Mouse (Mus musculus) CD8-positive naive resting alpha-beta T cell, adult 2 months (primary cell): Measurements from ENCODE around the gene Laptm4a.
"Not testable (repeated sequence)": the region's sequence is repeated elsewhere in the genome, so short reads cannot be mapped to it uniquely, and the experiment has no call there.

ENCODE experiments used
- DNase-seq, 2 experiments: peaks; one replicate each; pipeline ENCODE4 v3.0.0; 2022; ENCODE audit warnings: low read depth in 2 of 2, low spot score in 2 of 2

The Laptm4a gene

GRCm38 (mm10) chr12:8902479-8902878 is 19.0 kb upstream of the Laptm4a start:
- no peak for DNase-seq

- DNase-seq: no peak
Observed at GRCm38 (mm10) chr12:8912860-8913685, 8.4 kb upstream of the Laptm4a start.

GRCm38 (mm10) chr12:8913701-8914340 is 7.6 kb upstream of the Laptm4a start:
- no peak for DNase-seq

GRCm38 (mm10) chr12:8916378-8916777 is 5.1 kb upstream of the Laptm4a start:
- no peak for DNase-seq

GRCm38 (mm10) chr12:8919231-8919630 is 2.2 kb upstream of the Laptm4a start:
- DNase-seq: no peak

GRCm38 (mm10) chr12:8920996-8921393 is 469 bp upstream of the Laptm4a start:
- DNase-seq: no peak

- DNase-seq: peak in 1 of 2 experiments; percentile 38
Observed at GRCm38 (mm10) chr12:8922369-8923124, 1.1 kb downstream of the Laptm4a start.

- DNase-seq: no peak
Observed at GRCm38 (mm10) chr12:8923125-8923410, 1.6 kb downstream of the Laptm4a start.

GRCm38 (mm10) chr12:8923603-8924002 is 2.1 kb downstream of the Laptm4a start:
- DNase-seq: no peak

GRCm38 (mm10) chr12:8927652-8928051 is 6.2 kb downstream of the Laptm4a start:
- DNase-seq: no peak

GRCm38 (mm10) chr12:8928766-8929165 is 7.3 kb downstream of the Laptm4a start:
- DNase-seq: no peak

- no peak for DNase-seq
Observed at GRCm38 (mm10) chr12:8931083-8931482, 9.6 kb downstream of the Laptm4a start.

GRCm38 (mm10) chr12:8935349-8935748 is 13.9 kb downstream of the Laptm4a start:
- DNase-seq: no peak

- not testable (repeated sequence) for DNase-seq
Observed at GRCm38 (mm10) chr12:8936210-8936609, 14.7 kb downstream of the Laptm4a start.

- no peak for DNase-seq
Observed at GRCm38 (mm10) chr12:8939490-8939889, 18.0 kb downstream of the Laptm4a start.

GRCm38 (mm10) chr12:8940011-8941005 is 18.8 kb downstream of the Laptm4a start:
- no peak for DNase-seq

GRCm38 (mm10) chr12:8941131-8941615 is 19.7 kb downstream of the Laptm4a start:
- DNase-seq: no peak

- no peak for DNase-seq
Observed at GRCm38 (mm10) chr12:8941699-8942392, 20.4 kb downstream of the Laptm4a start.

- DNase-seq: no peak
Observed at GRCm38 (mm10) chr12:8947163-8947562, 25.7 kb downstream of the Laptm4a start.
